Mouse (Mus musculus): Measurements from ENCODE around the gene Ap1m2.
"Not testable (repeated sequence)": the region's sequence is repeated elsewhere in the genome, so short reads cannot be mapped to it uniquely, and the experiment has no call there.

Ap1m2 gene

DNA sequence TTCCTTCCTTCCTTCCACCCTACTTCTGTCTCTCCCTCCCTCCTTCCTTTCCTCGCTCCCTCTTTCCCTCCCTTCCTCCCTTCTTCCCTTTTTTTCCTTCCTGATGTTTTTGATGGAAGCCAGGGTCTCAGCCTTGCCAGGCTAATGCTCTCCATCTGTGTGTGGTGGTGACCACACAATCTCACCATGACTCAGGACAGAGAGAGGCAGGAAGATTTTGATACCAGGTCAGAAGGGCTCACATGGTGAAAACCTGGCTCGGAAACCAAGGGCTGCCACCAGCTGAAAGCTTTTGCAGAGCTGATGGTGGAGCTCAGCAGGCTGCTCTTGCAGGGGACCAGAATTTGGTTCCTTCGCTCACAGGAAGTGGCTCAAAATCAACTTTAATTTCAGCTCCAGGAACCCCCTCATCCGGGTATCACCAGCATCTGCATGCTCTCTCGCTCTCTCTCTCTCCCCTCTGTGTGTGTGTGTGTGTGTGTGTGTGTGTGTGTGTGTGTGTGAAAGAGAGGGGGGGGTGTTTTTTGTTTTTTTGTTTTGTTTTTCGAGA lies 51.6 kb downstream of the Ap1m2 start:
- DNase-seq (ENCODE audit: low spot score in 2 of 2): peak; percentile 44 to 52

DNA sequence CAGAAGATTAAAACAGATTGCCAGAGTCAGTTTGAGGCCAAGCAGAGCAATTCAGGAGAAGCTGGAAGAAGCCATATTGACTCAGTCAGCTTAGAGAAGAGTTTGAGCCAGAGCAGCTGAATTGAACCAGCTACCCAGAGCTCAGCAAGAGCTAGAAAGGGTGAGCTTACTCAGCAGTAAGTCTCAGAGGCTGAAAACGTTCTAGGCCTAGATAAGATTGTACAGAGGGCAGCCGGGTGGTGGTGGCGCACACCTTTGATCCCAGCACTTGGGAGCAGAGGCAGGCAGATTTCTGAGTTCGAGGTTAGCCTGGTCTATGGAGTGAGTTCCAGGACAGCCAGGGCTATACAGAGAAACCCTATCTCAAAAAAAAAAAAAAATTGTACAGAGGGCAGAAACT lies 55.8 kb downstream of the Ap1m2 start:
- not testable (repeated sequence) for DNase-seq (ENCODE audit: low spot score in 2 of 2)

DNA sequence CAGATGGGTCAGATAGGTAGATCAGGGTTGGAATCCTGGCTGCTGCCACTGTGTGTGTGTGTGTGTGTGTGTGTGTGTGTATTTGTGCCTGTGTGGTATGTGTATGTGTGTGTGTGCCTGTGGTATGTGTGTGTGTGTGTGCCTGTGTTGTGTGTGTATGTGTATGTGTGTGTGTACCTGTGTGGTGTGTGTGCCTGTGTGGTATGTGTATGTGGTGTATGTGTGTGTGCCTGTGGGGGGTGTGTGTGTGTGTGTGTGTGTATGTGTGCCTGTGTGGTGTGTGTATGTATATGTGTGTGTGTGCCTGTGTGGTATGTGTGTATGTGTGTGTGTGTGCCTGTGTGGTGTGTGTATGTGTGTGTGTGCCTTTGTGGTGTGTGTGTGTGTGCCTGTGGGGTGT lies 57.4 kb downstream of the Ap1m2 start:
- DNase-seq (ENCODE audit: low spot score in 2 of 2): no peak

DNA sequence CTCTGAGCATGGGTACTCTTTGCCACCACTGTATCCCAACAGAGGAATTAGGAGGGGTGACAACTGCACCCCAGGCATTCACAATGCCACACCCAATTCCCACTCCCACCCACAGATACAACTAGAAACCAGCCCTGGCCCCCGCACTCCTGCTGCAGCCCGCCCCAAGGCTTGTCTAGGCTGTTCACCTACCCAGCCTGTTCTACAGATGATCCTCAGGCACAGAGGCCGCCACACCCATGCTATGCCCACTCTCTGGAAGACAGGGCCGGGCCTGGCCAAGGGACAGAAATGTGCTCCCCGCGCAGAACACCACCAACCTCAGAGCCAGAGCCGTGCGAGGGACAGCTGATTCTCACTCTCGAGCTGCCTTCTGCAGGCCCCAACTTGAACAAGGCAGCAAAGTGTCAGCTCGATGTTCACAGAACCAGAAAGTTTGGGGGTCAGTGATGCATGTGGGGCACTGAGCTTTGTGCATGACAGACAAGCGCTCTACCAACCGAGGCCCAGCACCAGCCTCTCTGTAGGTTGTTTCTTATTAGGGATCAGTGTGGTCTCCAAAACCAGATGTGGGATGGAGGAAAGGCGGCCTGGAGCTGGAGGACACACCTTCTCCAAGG lies 60.9 kb downstream of the Ap1m2 start:
- no peak for DNase-seq (ENCODE audit: low spot score in 2 of 2)

DNA sequence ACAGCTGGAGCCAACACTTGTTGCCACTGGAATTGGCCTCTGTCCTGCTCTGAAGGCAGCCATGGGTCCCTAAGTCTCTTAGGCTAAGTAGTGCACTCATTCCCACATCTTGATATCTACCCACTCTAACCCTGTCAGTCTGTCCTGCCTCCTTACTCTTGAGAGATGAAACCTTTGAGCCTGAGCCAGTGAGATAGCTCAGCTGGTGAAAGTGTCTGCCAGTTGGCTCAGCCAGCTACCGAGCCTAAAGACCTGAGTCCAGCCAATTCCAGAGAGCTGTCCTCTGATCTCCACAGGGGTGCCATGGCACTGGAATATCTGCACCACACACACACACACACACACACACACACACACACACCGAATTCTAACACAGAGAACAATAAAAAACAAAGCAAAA lies 61.6 kb downstream of the Ap1m2 start:
- no peak for DNase-seq (ENCODE audit: low spot score in 2 of 2)

DNA sequence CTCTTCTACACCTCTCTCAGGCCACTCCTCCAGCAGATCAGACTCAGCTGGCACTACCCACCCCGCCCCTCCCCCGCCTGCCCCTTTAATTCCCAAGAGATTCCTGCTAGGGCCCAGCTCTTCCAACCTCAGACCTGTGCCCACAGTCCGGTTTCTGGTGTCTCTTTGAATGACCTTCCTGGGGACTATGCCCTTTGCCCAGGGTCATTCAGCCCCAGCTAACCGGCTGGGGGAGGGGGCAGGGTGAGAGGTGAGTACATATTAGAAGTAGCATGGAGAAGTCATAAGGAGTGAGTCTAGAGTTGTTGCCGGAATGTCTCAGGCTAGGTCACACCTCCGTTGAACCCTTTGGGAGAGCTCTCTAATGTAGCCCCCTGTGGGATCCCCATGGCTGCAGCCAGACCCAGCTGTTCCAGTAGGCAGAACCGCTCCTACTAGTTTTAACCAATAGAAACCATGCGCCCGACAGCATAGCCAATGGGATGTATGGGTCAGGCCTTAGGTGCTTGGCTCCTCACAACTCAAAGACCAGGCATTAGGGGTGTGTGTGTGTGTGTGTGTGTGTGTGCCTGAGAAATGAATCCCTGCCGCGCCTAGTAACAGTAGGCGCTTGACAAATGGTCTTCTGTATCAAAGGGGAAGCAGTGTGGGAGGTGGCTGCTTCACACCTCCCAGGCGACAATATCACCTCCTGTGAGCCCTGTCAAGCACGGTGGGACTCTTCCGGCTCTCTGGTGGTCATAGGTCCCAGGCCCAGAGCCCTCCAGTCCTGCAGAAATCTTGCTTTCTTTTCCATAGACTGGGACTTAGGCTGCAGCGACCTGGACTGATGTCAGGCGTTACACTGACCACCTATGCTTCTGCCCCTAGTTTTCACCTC lies 62.3 kb downstream of the Ap1m2 start:
- DNase-seq (ENCODE audit: low spot score in 2 of 2): peak; percentile 56 to 74

DNA sequence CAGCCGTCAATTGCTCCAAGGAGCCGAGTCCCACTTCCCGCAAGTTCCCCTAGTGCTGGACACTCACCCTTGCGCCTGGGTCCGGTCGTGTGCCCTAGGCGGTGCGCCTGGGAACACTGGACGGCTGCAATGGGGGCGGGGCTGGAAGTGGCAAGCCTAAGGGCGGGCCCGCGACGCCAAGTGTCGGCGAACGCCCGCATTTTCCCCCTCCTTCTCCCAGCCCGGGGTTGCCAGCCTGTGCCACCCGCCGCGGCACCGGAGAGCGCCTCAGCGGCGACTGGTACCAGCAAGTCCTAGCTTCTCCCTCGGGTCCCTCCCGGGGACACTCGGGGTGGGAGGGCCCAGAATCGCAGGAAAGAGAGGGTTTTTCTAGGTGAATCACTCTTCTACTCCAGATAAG lies 63.8 kb downstream of the Ap1m2 start, which contains the start of gene S1pr5:
TSS of gene S1pr5 (minus strand) at position 118 of the 400 bp plus-strand sequence.
- peak; percentile 31 to 49 for DNase-seq (ENCODE audit: low spot score in 2 of 2)

DNA sequence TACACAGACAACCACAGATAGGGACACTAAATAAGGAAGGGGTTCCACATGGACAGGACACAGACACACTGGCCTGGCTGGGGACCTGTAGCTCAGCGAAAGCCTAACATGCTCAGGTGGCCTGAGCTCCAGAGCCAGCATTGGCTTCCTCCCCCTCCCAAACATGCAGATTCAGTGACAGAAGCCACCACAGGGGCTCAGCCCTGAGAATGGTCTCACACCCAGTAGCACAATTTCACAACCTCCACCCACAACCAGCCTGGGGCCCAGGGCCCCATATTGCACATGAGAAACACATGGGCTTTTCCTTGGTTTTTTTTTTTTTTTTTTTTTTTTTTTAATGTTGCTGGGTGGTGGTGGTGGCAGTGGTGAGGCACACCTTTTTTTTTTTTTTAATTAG lies 65.8 kb downstream of the Ap1m2 start:
- peak; percentile 40 to 67 for DNase-seq (ENCODE audit: low spot score in 2 of 2)

DNA sequence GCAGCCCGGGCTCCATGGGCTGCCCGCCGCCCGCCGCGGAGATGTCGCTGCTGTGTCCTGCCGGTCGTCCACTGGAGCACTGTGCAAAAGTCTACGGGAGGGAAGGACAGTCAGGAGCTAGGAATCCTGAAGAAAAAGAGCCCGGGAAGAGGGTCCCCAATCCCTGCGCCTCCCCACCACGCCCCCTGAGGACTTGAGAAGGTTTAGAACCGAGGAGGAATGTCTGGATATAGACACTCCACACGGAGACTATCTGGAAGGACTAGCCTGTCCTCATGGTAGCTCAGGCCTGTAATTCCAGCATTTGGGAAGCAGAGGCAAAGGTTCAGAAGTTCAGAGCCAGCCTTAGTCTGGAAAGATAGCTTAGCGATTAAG lies 67.0 kb downstream of the Ap1m2 start:
- DNase-seq (ENCODE audit: low spot score in 2 of 2): no peak

- peak; percentile 26 to 39 for DNase-seq (ENCODE audit: low spot score in 2 of 2)
These were observed 67.6 kb downstream of the Ap1m2 start for GRCm38 (mm10) chr9:21244428-21245112.
